Mouse (Mus musculus) splenic B cell, adult 2 months (primary cell): ENCODE results near the gene Atp10b.

Experiments
- DNase-seq: peaks from one replicate; pipeline ENCODE4 v3.0.0-alpha.2; 2011; ENCODE audit warnings: low read depth, low spot score
- H3K27me3 ChIP-seq: 2 replicates; pipeline ENCODE4 v1.6.1; 2012; ENCODE audit warnings: mild to moderate bottlenecking, low read length, moderate library complexity, mixed read lengths; ENCODE audit not compliant: control insufficient read depth, poor library complexity, insufficient read depth, severe bottlenecking
- H3K36me3 ChIP-seq: 2 replicates; pipeline ENCODE4 v1.6.1; 2012; ENCODE audit warnings: mild to moderate bottlenecking, low read length, moderate library complexity, mixed read lengths; ENCODE audit not compliant: control insufficient read depth, poor library complexity, insufficient read depth, severe bottlenecking

Gene Atp10b

GRCm38 (mm10) chr11:43174359-43175116, 24.9 kb downstream of the Atp10b start:
- peak; percentile 4 for DNase-seq
- no peaks in the 10 kb centered on the region for H3K36me3 ChIP-seq
- H3K27me3 ChIP-seq, result no peaks in the 10 kb centered on the region

DNA sequence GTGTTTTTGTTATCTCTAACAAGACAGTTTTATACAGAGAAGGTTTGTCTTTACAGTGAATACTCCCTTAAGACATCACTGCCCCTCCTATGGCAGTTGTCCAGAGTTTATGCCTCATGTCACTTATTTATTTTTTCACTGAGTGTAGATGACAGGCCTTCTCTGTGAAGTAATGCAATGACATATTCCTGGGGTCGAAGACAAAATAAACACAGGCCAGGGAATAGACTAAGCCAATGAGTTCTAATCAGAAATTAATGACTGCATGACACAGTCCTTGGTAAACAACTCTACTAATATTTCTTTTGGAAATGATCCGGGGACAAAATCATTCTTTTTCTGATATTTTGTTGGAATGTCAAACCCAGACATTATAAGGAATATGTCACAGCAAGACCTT, 32.7 kb downstream of the Atp10b start:
- Histone ChIP-seq H3K27me3 (no peaks in the 10 kb centered on the region), H3K36me3 (no peaks in the 10 kb centered on the region)
- DNase-seq, result no peak

DNA sequence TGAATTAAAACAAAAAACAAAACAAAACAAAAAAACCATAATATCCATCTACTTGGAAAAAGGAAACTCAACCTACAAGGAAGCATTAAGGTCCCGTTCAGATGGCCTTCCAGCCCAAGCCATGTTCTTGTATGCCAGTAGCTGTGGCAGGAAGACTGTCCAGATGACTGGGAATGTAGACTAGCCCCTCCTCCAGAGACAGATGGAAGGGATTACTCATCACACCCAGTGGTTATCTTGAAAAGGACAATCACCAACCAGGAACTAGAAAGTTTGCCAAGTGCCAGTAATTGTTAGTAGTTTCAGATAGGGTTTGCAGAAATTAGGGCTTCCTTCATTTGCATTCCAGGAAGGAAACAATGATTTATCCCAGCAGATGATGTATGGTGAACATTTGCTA, 33.1 kb downstream of the Atp10b start:
- Histone ChIP-seq H3K27me3 (no peaks in the 10 kb centered on the region), H3K36me3 (no peaks in the 10 kb centered on the region)
- no peak for DNase-seq

DNA sequence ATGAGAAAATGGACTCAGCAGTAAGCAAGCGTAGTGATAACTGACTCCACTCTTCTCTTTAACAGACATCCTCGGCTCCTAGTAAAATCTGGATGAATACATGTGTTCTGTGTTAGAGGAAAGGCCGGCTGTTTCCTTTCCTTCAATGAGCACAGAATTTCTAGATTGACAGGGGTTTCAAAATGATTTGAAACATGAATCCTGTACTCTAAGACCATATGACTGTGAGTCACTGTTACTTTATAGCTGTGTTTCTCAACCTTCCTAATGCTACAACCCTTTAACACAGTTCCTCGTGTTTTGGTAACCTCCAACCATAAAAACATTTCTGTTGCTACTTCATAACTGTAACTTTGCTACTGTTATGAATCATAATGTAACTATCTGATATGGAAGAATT, 33.8 kb downstream of the Atp10b start:
- DNase-seq, result no peak
- Histone ChIP-seq H3K36me3 (no peaks in the 10 kb centered on the region), H3K27me3 (no peaks in the 10 kb centered on the region)

- DNase-seq, result no peak
- Histone ChIP-seq H3K27me3 (no peaks in the 10 kb centered on the region), H3K36me3 (no peaks in the 10 kb centered on the region)
Observed at GRCm38 (mm10) chr11:43186291-43186690, 36.6 kb downstream of the Atp10b start.

DNA sequence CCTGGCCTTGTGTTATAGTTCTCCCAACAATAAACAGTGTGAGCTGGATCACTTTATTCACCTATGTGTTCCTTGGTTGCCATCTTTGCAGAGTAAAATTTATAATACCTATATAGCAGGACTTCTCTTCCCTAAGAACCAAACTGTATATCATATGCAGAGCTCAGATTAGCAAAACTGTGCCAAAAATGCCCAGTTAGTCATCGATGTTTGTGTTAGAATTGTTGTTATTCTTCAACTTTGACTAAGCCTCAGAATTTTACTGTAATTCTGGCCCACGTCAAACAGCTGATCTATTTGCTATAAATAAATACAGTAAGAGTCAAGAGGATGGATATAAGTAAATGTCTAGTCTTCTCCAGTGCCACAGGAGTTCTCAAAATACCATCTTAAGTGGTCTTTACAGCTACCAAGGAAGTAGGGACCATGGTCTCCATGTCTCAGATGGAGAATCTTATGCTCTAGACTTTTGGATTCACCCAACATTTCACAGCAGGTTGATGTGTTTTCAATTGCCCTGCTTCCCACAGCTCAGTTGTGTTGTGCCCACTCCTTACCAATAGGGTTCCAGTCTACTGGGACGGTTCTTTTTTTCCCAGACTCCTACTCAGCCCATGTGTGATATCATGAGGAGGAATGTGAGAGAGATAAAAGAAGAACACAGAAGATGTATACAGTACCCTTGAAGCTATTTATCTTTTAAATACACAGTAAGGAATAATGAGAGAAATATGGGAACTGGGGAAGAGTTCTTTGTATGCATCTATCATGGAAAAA, 40.3 kb downstream of the Atp10b start:
- Histone ChIP-seq H3K27me3 (no peaks in the 10 kb centered on the region), H3K36me3 (no peaks in the 10 kb centered on the region)
- no peak for DNase-seq

GRCm38 (mm10) chr11:43198811-43199210, 49.1 kb downstream of the Atp10b start:
- no peak for DNase-seq
- no peaks in the 10 kb centered on the region for H3K36me3 ChIP-seq

DNA sequence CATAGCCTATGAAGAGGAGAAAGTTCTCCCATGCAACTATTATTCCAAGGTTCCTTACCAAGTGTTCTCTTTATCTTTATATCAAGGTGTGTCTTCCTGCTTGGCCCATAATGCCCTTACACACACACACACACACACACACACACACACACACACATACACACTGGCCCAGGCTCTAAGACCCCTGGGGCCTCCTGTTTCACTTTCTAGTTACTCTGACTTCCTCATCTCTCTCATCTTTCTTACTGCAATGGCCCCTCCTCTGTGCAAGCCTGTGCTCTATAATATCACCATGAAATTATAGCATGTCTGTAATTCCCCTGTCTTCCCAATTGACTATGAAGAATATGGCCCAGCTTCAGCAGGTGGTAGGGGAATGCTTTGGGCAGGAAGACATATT, 49.7 kb downstream of the Atp10b start:
- Histone ChIP-seq H3K27me3 (no peaks in the 10 kb centered on the region), H3K36me3 (no peaks in the 10 kb centered on the region)
- DNase-seq, result peak; percentile 19

More at GRCm38 (mm10) chr11:43198811-43199210, 49.1 kb downstream of the Atp10b start:
- H3K27me3 ChIP-seq, result no peaks in the 10 kb centered on the region

DNA sequence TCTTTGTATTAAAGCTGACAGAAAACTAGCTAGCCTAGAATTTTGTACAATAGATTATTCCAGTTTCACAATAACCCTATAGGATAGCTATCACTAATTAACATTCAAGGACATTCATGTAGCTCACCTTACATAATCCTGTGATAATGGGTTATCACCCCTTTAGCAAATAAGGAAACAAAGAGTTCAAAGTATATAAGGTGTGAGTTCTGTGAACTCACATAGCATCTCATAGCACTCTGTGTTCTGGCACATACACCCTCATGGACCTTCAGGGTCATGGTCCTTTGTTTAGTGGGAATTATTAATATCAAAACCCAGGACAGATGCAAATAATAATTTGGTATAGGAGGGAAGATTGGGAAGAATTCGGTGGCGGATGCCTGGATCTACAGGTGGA, 50.4 kb downstream of the Atp10b start:
- no peak for DNase-seq
- Histone ChIP-seq H3K36me3 (no peaks in the 10 kb centered on the region), H3K27me3 (no peaks in the 10 kb centered on the region)

- H3K27me3 ChIP-seq, result no peaks in the 10 kb centered on the region
- no peak for DNase-seq
- H3K36me3 ChIP-seq, result no peaks in the 10 kb centered on the region
Observed at GRCm38 (mm10) chr11:43203580-43203979, 53.9 kb downstream of the Atp10b start.

- H3K36me3 ChIP-seq, result no peaks in the 10 kb centered on the region
- no peaks in the 10 kb centered on the region; the same call in 1 of the 2 replicates for H3K27me3 ChIP-seq
- DNase-seq, result peak; percentile 54
Observed at GRCm38 (mm10) chr11:43213134-43213533, 63.5 kb downstream of the Atp10b start.

- H3K27me3 ChIP-seq, result no peaks in the 10 kb centered on the region; the same call in 1 of the 2 replicates
- no peak for DNase-seq
- H3K36me3 ChIP-seq, result no peaks in the 10 kb centered on the region
Observed at GRCm38 (mm10) chr11:43213740-43214139, 64.1 kb downstream of the Atp10b start.

DNA sequence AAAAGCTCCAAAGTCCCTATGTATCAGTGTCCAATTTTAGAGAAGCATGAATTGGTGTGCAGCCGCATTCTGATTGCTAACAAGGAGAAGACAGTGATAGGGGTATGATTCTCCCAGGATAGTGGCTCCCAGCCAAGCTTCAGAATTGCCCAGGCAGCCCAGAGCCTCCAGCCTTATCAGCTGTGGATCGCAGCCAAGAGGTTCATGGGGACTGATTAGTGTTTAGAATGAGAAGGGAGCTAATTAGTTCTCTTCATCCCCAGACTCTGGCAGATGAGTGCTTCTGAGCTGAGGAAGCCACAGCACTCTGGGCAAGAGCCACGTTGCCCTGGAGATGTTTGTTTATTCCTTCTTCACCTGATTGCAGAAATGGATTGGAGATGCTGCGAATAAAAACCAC, 67.3 kb downstream of the Atp10b start:
- Histone ChIP-seq H3K36me3 (no peaks in the 10 kb centered on the region), H3K27me3 (no peaks in the 10 kb centered on the region; the same call in 1 of the 2 replicates)
- no peak for DNase-seq

- Histone ChIP-seq H3K27me3 (no peaks in the 10 kb centered on the region), H3K36me3 (no peaks in the 10 kb centered on the region)
- no peak for DNase-seq
Observed at GRCm38 (mm10) chr11:43230231-43230630, 80.6 kb downstream of the Atp10b start.

- no peaks in the 10 kb centered on the region for H3K27me3 ChIP-seq
- DNase-seq, result no peak
Observed at GRCm38 (mm10) chr11:43232073-43232472, 82.4 kb downstream of the Atp10b start.

More at GRCm38 (mm10) chr11:43232073-43232472, 82.4 kb downstream of the Atp10b start:
- no peaks in the 10 kb centered on the region for H3K36me3 ChIP-seq
